Mouse (Mus musculus) kidney, adult 2 months (tissue): ENCODE data around the gene Ajuba. TPM values are rescaled to one million over a fixed set of nuclear protein-coding genes. Genes with fewer than 3 reads are reported as not detected.

Experiments
- DNase-seq: peaks from one replicate; pipeline ENCODE4 v3.0.0; 2021
- H3K27ac ChIP-seq: fragments of 200-500 bp; 2 replicates; pipeline ENCODE4 v1.5.1; 2012; ENCODE audit warnings: low read depth, low read length, control low read depth, inconsistent platforms; ENCODE audit not compliant: insufficient read depth
- H3K27me3 ChIP-seq: fragments of 200-500 bp; replicated peaks from 2 replicates; pipeline ENCODE4 v1.6.1; 2012; ENCODE audit warnings: mild to moderate bottlenecking, moderate library complexity, low read length, inconsistent platforms; ENCODE audit not compliant: control insufficient read depth, insufficient read depth
- H3K36me3 ChIP-seq: fragments of 200-500 bp; 2 replicates; pipeline ENCODE4 v1.6.1; 2012; ENCODE audit warnings: mild to moderate bottlenecking, moderate library complexity, low read length, inconsistent platforms; ENCODE audit not compliant: control insufficient read depth, insufficient read depth
- H3K4me1 ChIP-seq: fragments of 200-500 bp; 2 replicates; pipeline ENCODE4 v1.6.1; 2011; ENCODE audit warnings: low read length; ENCODE audit not compliant: control insufficient read depth, insufficient read depth
- H3K4me3 ChIP-seq: fragments of 200-500 bp; 2 replicates; pipeline ENCODE4 v1.5.1; 2011; ENCODE audit warnings: mild to moderate bottlenecking, low read depth, low read length, control low read depth; ENCODE audit not compliant: insufficient read depth
- CTCF ChIP-seq: fragments of 200-500 bp; conservative IDR thresholded peaks from 2 replicates; pipeline ENCODE4 v1.5.1; 2011; ENCODE audit warnings: low read depth, mild to moderate bottlenecking, control low read depth, low read length, moderate library complexity, mixed read lengths; ENCODE audit not compliant: insufficient read depth, insufficient read length
- POLR2A ChIP-seq: fragments of 200-500 bp; IDR thresholded peaks from one replicate; pipeline ENCODE4 v1.6.1; 2011; ENCODE audit warnings: low read depth, low read length, control low read depth
- WGBS: fragments of 180-500 bp; shearing (Covaris S2); methylation state at CpG from one replicate; pipeline ENCODE4 v1.1.7; 2018; 5-methylcytosine and 5-hydroxymethylcytosine counted together
- polyA plus RNA-seq: library from polyadenylated mRNA; depleted of rRNA; stranded (reverse); fragments of >200 nt; gene quantifications from 2 replicates; pipeline ENCODE4 v1.2.3, GENCODE M21; 2012

Ajuba gene
- polyA plus RNA-seq, 1 experiment: 32.4 TPM

- DNase-seq: no peak
- Histone ChIP-seq H3K4me1 (no peaks in the 10 kb centered on the region; the same call in 1 of the 2 replicates), H3K36me3 (peaks cover 1% of the 10 kb centered on the region; the same call in 1 of the 2 replicates), H3K27ac (no peak overlapping the region), H3K27me3 (no peaks in the 10 kb centered on the region), H3K4me3 (no peak overlapping the region)
- 85% methylated on average over 6 of the region's 6 CpGs for WGBS
- TF ChIP-seq POLR2A (no peak), CTCF (no peak)
These were observed 33.3 kb upstream of the Ajuba start for GRCm38 (mm10) chr14:54610648-54611047.

GRCm38 (mm10) chr14:54609962-54610361, 32.6 kb upstream of the Ajuba start:
- peak; percentile 34 for DNase-seq
- 71% methylated on average over 4 of the region's 4 CpGs for WGBS
- Histone ChIP-seq H3K4me3 (no peak overlapping the region), H3K36me3 (peaks cover 1% of the 10 kb centered on the region; the same call in 1 of the 2 replicates), H3K4me1 (no peaks in the 10 kb centered on the region; the same call in 1 of the 2 replicates), H3K27ac (no peak overlapping the region), H3K27me3 (no peaks in the 10 kb centered on the region)
- peak; percentile 66 for TF ChIP-seq CTCF
- no peak for TF ChIP-seq POLR2A

DNA sequence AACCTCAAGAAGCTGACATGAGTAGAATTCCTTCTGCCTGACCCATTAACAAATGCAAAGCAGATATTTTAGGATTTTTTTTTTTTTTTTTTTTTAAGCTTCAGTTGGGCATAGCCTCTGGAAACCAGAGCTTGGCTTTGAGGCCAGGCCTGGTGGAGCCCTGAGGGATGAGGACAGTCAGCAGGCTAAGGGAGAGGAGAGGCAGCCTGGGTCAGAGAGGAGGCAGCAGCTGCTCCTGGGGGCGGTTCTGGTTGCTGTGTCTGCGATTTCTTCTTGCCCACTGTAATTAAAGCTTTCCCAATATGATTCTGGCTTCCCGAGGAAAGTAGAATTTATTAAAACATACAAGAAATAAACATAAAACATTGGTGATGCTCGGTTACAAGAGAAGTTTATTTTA, 31.9 kb upstream of the Ajuba start:
- H3K27ac ChIP-seq: no peak overlapping the region
- no peaks in the 10 kb centered on the region for H3K27me3 ChIP-seq
- 56% methylated on average over 4 of the region's 4 CpGs for WGBS
- H3K36me3 ChIP-seq: no peaks in the 10 kb centered on the region; the same call in 1 of the 2 replicates
- H3K4me3 ChIP-seq: no peak overlapping the region
- DNase-seq: no peak
- no peak for TF ChIP-seq POLR2A
- no peak for TF ChIP-seq CTCF
- H3K4me1 ChIP-seq: no peaks in the 10 kb centered on the region; the same call in 1 of the 2 replicates

DNA sequence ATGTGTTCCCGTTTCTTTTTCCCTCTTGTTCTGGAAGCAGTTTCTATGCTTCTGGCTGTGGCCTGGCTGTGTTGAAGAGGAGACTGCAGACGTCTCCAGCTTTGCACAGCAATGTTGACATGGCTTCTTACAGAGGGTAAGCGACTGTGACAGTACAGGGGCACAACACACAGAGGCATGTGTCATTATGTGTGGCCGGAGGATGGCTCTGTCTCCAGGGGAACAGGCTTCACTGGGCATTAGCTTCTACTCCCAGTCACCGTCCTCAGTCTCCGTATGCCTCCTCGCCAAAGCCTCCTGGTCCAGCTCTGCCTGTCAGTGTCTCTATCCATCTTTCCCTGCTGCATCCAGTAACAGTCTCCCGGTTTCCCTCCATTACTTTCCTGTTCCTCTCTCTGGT, 29.9 kb upstream of the Ajuba start:
- no peak for TF ChIP-seq CTCF
- no peak for TF ChIP-seq POLR2A
- no peak for DNase-seq
- H3K4me3 ChIP-seq: no peak overlapping the region
- H3K36me3 ChIP-seq: no peaks in the 10 kb centered on the region
- no peak overlapping the region for H3K27ac ChIP-seq
- 63% methylated on average over 8 of the region's 8 CpGs for WGBS
- H3K4me1 ChIP-seq: no peaks in the 10 kb centered on the region; the same call in 1 of the 2 replicates
- no peaks in the 10 kb centered on the region for H3K27me3 ChIP-seq

GRCm38 (mm10) chr14:54605752-54606321, 28.5 kb upstream of the Ajuba start, which contains the start of gene 4931414P19Rik:
4931414P19Rik (minus strand) TSS chr14:54605993.
- Histone ChIP-seq H3K27me3 (no peaks in the 10 kb centered on the region), H3K36me3 (no peaks in the 10 kb centered on the region), H3K4me3 (peak within 1 kb of the TSS; percentile 64), H3K4me1 (no peaks in the 10 kb centered on the region; the same call in 1 of the 2 replicates), H3K27ac (peak within 1 kb of the TSS; percentile 39)
- WGBS: under 1% methylated on average over 39 of the region's 39 CpGs
- DNase-seq: peak; percentile 89
- no peak for TF ChIP-seq CTCF
- no peak for TF ChIP-seq POLR2A

- Histone ChIP-seq H3K27me3 (no peaks in the 10 kb centered on the region), H3K36me3 (no peaks in the 10 kb centered on the region), H3K4me3 (peak overlapping the region; percentile 84), H3K27ac (peak overlapping the region; percentile 88), H3K4me1 (no peaks in the 10 kb centered on the region; the same call in 1 of the 2 replicates)
- 84% methylated on average over 8 of the region's 8 CpGs for WGBS
- DNase-seq: no peak
- TF ChIP-seq POLR2A (no peak), CTCF (no peak)
These were observed 26.3 kb upstream of the Ajuba start for GRCm38 (mm10) chr14:54603686-54604085.

- Histone ChIP-seq H3K4me1 (no peaks in the 10 kb centered on the region; the same call in 1 of the 2 replicates), H3K36me3 (no peaks in the 10 kb centered on the region), H3K4me3 (peak overlapping the region; percentile 84), H3K27me3 (no peaks in the 10 kb centered on the region), H3K27ac (peak overlapping the region; percentile 88)
- DNase-seq: peak; percentile 98
- WGBS: under 1% methylated on average over 46 of the region's 46 CpGs
- no peak for TF ChIP-seq POLR2A
- no peak for TF ChIP-seq CTCF
These were observed 25.8 kb upstream of the Ajuba start for GRCm38 (mm10) chr14:54603038-54603654.
